Mouse (Mus musculus) heart, postnatal 10 days (tissue): ENCODE measurements around the gene Gm49396. TPM values are rescaled to one million over a fixed set of nuclear protein-coding genes. Genes with fewer than 3 reads are reported as not detected.
A peak's percentile ranks its signal among the peaks of the same experiment; 100 is the strongest.

Experiments used
- DNase-seq, 2 experiments: peaks; one replicate each; pipeline ENCODE4 v3.0.0; 2021
- intact Hi-C: fragments of 180-260 bp; cut with DNase I; formaldehyde crosslinking; loops from one replicate; pipeline ENCODE4 v1.15.1; 2025
- total RNA-seq, 2 experiments: library from RNA; stranded (reverse); gene quantifications; 2 replicates each; pipeline ENCODE4 v1.2.3; 2021

Gene Gm49396
- total RNA-seq: 1 to 10 TPM; 1.7 to 1.8 TPM

- intact Hi-C loops: no loop called here
- peak; percentile 98 for DNase-seq
Measured at GRCm38 (mm10) chr7:30563117-30563905, at the start of gene Gm49396, which contains the start of the genes U2af1l4 and Psenen. Gm49396 (plus strand) TSS chr7:30563344. U2af1l4 (plus strand) TSS chr7:30563301. Psenen (minus strand) TSS chr7:30563627.

GRCm38 (mm10) chr7:30515003-30515760 lies 48.0 kb upstream of the Gm49396 start:
- intact Hi-C loops: no loop called here
- DNase-seq: no peak

- intact Hi-C loops: no loop called here
- DNase-seq: no peak
Measured at GRCm38 (mm10) chr7:30518325-30518724, 44.8 kb upstream of the Gm49396 start.

- intact Hi-C loops: no loop called here
- DNase-seq: no peak
Measured at GRCm38 (mm10) chr7:30520396-30520795, 42.7 kb upstream of the Gm49396 start.

GRCm38 (mm10) chr7:30520856-30521255 lies 42.3 kb upstream of the Gm49396 start:
- no peak for DNase-seq

GRCm38 (mm10) chr7:30522871-30523270 lies 40.3 kb upstream of the Gm49396 start:
- intact Hi-C loops: no loop called here
- DNase-seq: no peak

More at GRCm38 (mm10) chr7:30520856-30521255, 42.3 kb upstream of the Gm49396 start:
- intact Hi-C loops: no loop called here

GRCm38 (mm10) chr7:30524487-30524886 lies 38.7 kb upstream of the Gm49396 start:
- intact Hi-C loops: no loop called here
- peak in 1 of 2 experiments; percentile 28 for DNase-seq

- intact Hi-C loops: no loop called here
- DNase-seq: no peak
Measured at GRCm38 (mm10) chr7:30525954-30526353, 37.2 kb upstream of the Gm49396 start.

- no peak for DNase-seq
- intact Hi-C loops: no loop called here
Measured at GRCm38 (mm10) chr7:30526399-30526798, 36.7 kb upstream of the Gm49396 start.

- no peak for DNase-seq
- intact Hi-C loops: no loop called here
Measured at GRCm38 (mm10) chr7:30526981-30527380, 36.2 kb upstream of the Gm49396 start.

GRCm38 (mm10) chr7:30531291-30531815 lies 31.8 kb upstream of the Gm49396 start:
- DNase-seq: no peak
- intact Hi-C loops: no loop called here

GRCm38 (mm10) chr7:30532931-30533330 lies 30.2 kb upstream of the Gm49396 start:
- intact Hi-C loops: no loop called here
- DNase-seq: peak; percentile 63 to 67

- intact Hi-C loops: no loop called here
- no peak for DNase-seq
Measured at GRCm38 (mm10) chr7:30533941-30534632, 29.1 kb upstream of the Gm49396 start.

- peak; percentile 94 to 96 for DNase-seq
- intact Hi-C loops: no loop called here
Measured at GRCm38 (mm10) chr7:30534633-30535577, 28.2 kb upstream of the Gm49396 start, which contains the start of gene Arhgap33. Arhgap33 (minus strand) TSS chr7:30535060.

- intact Hi-C loops: no loop called here
- no peak for DNase-seq
Measured at GRCm38 (mm10) chr7:30540572-30540971, 22.6 kb upstream of the Gm49396 start.

GRCm38 (mm10) chr7:30544327-30544726 lies 18.8 kb upstream of the Gm49396 start:
- DNase-seq: no peak
- intact Hi-C loops: no loop called here

- no peak for DNase-seq
- intact Hi-C loops: loop anchor here (2.0 to 5.0 kb wide), 2 partner anchors 59 to 178 kb away; no protein-coding TSS in a partner anchor
Measured at GRCm38 (mm10) chr7:30549880-30550279, 13.3 kb upstream of the Gm49396 start.

GRCm38 (mm10) chr7:30550603-30551002 lies 12.5 kb upstream of the Gm49396 start:
- intact Hi-C loops: loop anchor here (2.0 to 5.0 kb wide), 2 partner anchors 60 to 178 kb away; no protein-coding TSS in a partner anchor
- DNase-seq: no peak

- intact Hi-C loops: loop anchor here (2.0 to 5.0 kb wide), 2 partner anchors 61 to 179 kb away; no protein-coding TSS in a partner anchor
- DNase-seq: no peak
Measured at GRCm38 (mm10) chr7:30551445-30552101, 11.6 kb upstream of the Gm49396 start.
